Mouse (Mus musculus) ES-CJ7 (cell line): ENCODE measurements at regions not wholly inside any gene's neighbourhood (a gene's known extent, or its start where the extent isn't known, plus 50 kb on each side); places are given as distances from the start of the nearest gene placed in this dataset.
"Not testable (repeated sequence)": the region's sequence is repeated elsewhere in the genome, so short reads cannot be mapped to it uniquely, and the experiment has no call there.

Experiments used
- DNase-seq: peaks from one replicate; pipeline ENCODE4 v3.0.0; 2011; ENCODE audit warnings: low read depth, low spot score

DNA sequence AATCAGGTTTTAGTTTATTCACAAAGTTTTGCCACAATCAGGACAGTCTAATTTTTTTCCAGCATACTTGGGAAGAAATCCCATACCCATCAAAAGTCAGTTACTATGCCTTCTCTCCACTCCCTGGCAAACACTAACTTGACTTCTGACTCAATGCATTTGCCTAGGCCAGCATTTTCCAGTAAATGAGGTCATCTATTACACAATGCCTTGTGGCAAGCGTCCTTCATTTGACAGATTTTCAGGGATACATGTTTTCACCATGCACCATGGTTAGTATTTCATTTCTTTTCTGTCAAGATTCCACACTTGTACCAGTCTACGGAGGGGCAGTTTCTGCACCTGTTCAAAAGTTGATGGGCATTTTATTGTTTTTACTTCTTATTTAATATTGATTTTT lies 88.4 kb upstream of the Slc2a12 start:
- not testable (repeated sequence) for DNase-seq

DNA sequence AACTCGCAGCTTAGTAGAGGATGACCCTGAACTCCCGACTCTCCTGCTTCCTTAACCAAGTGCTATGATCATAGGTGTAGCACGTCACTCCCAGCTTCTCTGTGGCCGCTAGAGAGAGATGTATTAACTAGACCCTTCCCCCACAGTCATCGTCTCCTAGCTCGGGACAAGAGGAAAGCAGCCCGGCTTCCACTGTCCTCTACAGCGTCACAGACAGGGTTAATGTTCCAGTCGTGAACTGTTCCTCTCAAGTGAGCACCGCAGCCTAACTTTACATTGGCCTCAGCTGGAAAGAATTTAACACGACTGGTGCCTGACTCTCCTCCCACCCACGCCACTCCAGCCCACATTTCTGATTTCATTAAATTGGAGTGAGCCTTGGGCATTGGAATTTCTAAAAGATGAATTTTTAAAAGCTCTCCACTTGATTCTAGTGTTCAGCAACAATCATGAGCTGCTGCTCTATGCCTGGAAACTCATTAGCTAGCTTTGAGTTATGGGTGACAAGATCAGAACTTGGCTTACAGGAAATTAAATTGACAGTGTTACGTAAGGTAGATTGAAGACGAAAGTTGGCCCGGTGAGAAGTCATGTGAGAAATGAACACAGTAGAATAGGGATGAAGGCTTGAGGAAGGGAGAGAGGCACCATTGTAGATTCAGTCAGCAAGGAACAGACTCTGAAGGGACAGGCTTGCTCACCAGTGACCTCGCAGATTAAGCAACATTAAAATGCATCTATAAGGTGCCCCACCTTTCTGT lies 75.4 kb upstream of the Slc2a12 start:
- not testable (repeated sequence) for DNase-seq

DNA sequence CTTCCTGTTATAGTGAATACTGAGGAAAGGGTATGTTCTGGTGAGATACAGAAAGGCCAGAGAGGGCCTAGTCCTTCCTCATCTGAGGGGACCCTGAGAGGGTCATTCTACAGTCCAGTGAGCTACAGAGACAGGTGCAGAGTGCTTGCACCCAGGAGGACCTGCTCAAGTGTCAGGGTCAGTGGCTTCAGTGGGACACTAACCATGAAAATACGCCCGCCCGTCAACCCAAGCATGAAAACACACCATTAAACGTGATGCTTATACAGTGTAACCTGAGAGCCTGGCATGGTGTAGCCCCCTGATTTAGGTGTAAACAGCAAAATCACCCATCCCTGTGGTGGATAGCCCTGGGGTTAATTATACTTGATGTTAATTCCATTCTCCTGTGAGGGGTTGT lies 70.8 kb upstream of the Slc2a12 start:
- DNase-seq, result not testable (repeated sequence)

DNA sequence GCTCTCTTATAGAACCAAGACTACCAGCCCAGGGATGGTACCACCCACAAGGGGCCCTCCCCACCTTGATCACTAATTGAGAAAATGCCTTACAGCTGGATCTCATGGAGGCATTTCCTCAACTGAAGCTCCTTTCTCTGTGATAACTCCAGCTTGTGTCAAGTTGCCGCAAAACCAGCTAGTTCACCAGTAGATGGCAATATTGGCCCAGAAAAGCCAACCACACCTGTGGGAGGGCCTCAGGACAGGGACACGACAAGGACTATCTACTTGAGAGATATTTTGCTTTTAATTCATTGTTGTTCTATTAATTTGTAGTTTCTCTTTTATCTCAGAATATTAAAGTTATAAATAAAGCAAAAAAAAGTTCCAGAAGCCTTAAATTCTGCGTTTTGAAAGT lies 65.4 kb upstream of the Slc2a12 start:
- DNase-seq, result peak; percentile 76

DNA sequence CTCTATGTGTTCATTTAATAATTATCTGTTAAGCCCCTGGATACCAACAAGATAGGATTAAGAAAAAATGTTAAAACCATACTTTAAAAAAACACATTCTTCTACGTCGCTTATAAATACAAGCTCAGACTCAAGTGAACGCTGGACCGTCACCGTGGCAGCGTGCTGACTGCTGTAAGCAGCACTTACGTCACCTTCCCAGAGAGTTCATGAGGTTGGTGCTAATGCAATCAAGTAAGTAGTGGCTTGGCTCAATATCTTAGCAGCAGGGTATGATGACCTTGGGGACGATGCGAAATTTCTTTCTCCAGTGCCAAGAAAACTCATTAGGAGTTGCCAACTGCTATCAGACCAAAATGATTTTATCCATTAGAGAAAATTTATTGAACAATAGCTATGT lies 63.5 kb upstream of the Slc2a12 start:
- not testable (repeated sequence) for DNase-seq

DNA sequence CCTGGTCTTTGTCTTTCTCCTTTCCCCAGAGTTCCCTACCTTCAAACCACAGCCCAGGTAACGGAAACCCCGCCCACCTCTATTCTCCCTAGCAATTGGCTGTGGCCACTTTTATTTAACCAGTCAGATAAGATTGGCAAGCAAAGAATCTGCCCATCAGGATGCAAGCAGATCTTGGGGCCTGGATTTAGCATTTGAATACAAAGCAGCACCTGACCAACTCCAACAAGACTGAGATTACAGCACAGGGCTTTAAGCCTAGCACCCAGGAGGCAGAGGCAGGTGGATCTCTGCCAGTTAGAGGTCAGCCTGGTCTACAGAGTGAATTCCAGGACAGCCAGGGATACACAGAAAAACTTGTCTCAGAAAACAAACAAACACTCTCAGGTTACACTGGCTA lies 61.5 kb upstream of the Slc2a12 start:
- DNase-seq, result peak; percentile 77

DNA sequence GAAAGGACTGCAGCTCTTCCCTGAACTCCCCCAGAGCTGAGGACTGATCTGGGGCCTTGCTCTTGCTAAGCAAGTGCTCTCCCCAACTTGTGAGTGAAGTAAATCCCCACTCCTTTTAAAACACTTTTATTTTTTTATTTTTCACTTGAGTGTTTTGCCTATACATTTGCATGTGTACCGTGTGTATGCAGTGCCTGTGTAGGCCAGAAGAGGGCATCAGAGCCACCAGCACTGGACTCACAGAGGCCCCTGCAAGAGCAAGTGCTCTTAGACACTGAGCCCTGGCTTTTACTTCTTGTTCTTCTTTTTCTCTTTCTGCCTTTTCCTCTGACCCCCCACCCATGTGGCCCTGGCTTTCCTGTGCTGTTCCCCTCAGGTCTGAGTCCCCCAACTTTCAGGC lies 56.2 kb upstream of the Slc2a12 start:
- DNase-seq, result peak; percentile 45

DNA sequence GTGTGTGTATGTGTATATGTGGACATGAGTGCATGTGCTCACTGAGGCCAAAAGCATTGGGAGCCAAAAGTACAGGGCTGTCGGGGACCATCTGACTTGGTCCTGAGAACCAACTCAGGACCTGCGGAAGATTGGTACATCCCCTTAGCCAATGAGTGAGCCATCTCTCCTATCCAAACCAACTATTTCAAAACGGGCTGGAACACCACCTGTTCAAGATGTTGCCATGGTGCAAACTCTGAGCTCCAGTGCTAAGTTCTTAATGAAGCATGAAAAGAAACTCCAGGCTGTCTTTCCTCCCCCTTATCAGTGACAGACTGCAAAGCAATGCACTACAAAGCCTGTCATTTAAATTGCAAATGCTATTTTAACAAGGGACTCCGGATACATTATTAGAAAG lies 53.1 kb upstream of the Slc2a12 start:
- DNase-seq, result not testable (repeated sequence)

DNA sequence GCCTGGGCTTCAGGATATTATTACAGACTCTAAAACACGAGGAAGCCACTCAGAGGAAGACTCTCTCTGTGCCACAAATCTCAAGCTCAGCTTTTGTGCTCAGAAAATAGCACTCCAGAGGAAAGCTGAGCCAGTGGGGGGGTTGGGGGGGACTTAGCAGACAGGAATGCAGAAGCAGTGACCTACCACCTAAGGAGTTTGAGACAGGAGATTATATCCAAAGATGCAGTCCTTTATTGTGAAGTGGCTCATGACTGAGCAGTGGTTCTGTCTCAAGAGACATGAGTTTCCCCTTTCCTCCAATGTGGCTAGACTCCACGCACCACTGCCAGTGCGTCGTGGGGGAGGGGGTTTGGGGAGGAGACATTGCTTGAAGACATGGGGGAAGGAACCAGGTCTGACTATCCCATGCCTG lies 52.6 kb upstream of the Slc2a12 start:
- not testable (repeated sequence) for DNase-seq

DNA sequence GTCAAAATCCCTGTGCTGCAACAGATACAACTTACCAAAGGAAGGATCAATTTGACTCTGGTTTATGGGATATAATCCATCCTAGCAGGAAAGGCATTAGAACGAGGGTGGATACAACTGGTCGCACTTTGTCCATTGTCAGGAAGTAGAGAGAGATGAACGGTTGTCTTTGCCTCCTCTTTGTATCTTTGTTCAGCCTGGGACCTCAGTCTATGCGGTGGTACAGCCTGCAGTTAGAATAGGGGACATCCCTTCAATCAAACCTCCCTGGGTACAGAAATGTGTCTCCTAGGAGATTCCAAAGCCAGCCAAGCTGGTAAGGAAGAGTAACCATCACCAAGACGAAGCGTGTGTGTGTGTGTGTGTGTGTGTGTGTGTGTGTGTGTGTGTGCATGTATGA lies 52.1 kb upstream of the Slc2a12 start:
- not testable (repeated sequence) for DNase-seq
